Mouse (Mus musculus) lung, adult 2 months (tissue): ENCODE data around the gene Gca. TPM values are rescaled to one million over a fixed set of nuclear protein-coding genes. Genes with fewer than 3 reads are reported as not detected.

ENCODE experiments used
- DNase-seq: peaks from one replicate; pipeline ENCODE4 v3.0.0; 2022
- H3K4me1 ChIP-seq: fragments of 200-500 bp; 2 replicates; pipeline ENCODE4 v1.6.1; 2011; ENCODE audit warnings: low read length; ENCODE audit not compliant: control insufficient read depth, insufficient read depth
- H3K4me3 ChIP-seq: fragments of 200-500 bp; replicated peaks from 2 replicates; pipeline ENCODE3; 2011; ENCODE audit warnings: low read depth, mild to moderate bottlenecking, control low read depth, low read length; ENCODE audit errors: extremely low read depth
- CTCF ChIP-seq: fragments of 200-500 bp; IDR thresholded peaks from 2 replicates; pipeline ENCODE4 v1.5.1; 2011; ENCODE audit warnings: mild to moderate bottlenecking, low read length, control low read depth; ENCODE audit not compliant: insufficient read depth
- POLR2A ChIP-seq: fragments of 200-500 bp; IDR thresholded peaks from 2 replicates; pipeline ENCODE4 v1.6.1; 2011; ENCODE audit warnings: low read depth, mild to moderate bottlenecking, control low read depth, low read length, borderline replicate concordance; ENCODE audit errors: extremely low read depth
- WGBS: fragments of 180-500 bp; shearing (Covaris S2); methylation state at CpG from one replicate; pipeline ENCODE4 v1.1.7; 2018; 5-methylcytosine and 5-hydroxymethylcytosine counted together
- polyA plus RNA-seq: library from polyadenylated mRNA; depleted of rRNA; stranded (reverse); fragments of >200 nt; gene quantifications from 2 replicates; pipeline ENCODE4 v1.2.3, GENCODE M21; 2012; rRNA removed

The Gca gene
- 6.8 and 9.5 TPM in 2 replicates for polyA plus RNA-seq

DNA sequence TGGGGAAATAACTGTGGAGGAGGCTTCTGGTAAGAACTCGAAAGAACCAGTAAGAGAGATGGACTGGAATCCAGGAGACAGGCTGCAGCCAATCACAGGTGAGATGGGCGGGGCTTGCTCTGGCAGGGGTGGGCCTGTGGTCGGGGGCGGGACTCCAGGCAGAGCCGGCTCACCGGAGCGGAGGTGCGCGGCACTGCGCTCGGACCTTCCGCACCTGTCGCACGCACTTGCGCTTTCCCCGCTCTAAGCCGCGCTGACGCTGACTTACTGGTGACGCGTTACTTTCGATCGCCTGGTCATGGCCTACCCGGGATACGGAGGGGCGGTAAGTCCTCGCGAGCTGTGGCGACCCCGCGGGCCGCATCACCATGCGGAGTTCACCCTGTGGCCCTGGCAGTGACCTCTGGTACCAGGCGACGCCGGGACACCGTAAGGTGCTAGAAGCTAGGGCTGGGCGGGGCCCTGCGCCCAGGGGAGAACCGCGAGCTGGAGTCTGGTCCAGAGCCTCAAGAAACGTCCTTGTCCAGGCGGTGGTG, at the start of gene Gca:
Gene Gca (plus strand): TSS at position 151 of the 536 bp plus-strand sequence.
- WGBS: 1% methylated on average over 43 of the region's 43 CpGs
- TF ChIP-seq CTCF: no peak
- peak; percentile 82; the same call in 1 of the 2 replicates for TF ChIP-seq POLR2A
- peak; percentile 83 for DNase-seq

DNA sequence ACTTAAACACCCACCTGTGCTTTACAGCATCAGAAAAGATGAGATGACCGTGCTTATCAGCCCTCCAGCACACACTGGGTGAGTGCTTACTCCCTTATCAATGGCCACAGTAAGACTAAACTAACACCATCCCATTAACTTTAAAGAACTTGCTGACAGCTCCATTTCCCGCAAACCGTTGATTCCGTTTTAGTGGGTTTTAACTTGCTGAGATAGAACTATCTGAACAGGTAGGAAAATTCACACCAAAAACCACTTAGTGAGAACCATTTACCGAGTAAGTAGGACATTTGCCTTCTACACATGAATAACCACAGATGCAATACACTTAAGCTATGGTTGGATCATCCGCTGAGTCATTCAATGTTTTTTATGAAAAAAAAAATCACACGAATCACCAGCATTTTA, 45.1 kb upstream of the Gca start:
- Histone ChIP-seq H3K4me1 (no peaks in the 10 kb centered on the region), H3K4me3 (no peak overlapping the region)
- TF ChIP-seq CTCF (no peak), POLR2A (no peak)
- 67% methylated on average over 7 of the region's 7 CpGs for WGBS
- no peak for DNase-seq

More for the DNA sequence above, at the start of gene Gca:
- H3K4me1 ChIP-seq: 0 out of 2 replicates have a peak, but pooled peaks cover 3% of the 10 kb centered on the region
- peak within 1 kb of the TSS; percentile 95 for H3K4me3 ChIP-seq

DNA sequence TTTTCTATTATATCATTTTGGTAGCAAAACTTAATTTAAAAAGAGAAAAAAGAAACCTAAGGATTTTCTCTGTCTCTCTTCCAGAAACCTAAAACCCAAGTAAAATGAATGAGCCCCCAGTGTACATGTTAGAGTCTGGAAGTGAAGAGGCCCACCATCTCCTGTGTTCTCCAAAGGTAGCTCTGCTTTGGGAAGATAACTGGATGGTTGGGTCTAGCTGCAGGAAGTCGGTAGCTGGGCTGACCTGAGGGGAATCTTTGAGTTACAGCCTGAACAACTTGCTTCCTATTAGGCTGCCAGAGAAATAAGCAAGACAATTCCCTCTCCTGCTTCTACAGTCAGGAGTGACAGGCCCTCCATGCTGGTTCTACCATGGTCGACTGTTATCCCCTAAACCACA, 44.4 kb upstream of the Gca start:
- no peak overlapping the region for H3K4me3 ChIP-seq
- DNase-seq: no peak
- no peaks in the 10 kb centered on the region for H3K4me1 ChIP-seq
- TF ChIP-seq POLR2A (no peak), CTCF (no peak)
- 50% methylated on average over 2 of the region's 2 CpGs for WGBS

DNA sequence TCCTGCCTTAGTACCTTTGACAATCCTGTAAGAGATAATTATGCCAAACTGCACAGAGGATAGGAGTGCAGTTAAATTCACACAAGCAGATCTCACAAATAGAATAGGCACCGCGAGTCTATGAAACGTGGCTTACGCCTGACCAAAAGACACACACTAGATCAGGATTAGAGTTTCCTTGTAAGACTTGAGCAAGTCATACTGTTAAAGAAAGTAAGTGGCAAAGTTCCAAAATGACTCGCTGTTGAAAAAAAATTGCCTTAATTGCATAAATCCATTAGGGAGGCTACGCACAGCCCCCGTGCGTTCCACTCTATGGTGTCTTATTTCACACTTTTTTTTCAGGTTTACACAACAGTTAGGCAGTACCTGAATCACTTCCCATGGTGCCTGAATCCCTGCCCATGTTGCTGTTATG, 41.1 kb upstream of the Gca start:
- TF ChIP-seq POLR2A (no peak), CTCF (no peak)
- no peak overlapping the region for H3K4me3 ChIP-seq
- no peak for DNase-seq
- no peaks in the 10 kb centered on the region for H3K4me1 ChIP-seq
- WGBS: 68% methylated on average over 8 of the region's 8 CpGs

DNA sequence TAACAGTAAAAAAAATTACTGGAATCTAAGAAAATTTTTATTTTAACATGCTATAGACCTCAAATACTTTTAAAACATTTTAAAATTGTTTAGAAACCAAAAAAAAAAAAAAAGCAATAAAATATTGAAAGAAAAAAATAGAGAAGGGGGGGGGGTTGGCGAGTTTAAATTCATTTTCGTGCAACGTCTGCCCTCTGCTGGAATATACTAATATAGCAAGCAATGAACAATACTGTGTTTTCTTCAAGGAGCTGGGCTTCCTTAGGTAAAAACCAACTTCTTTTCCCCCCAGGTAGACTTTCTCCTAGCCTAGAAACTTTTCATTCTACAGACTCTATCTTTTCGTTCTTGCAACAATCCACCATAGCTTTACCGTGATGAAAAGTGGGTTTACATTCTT, 36.4 kb upstream of the Gca start:
- 13% methylated on average over 5 of the region's 5 CpGs for WGBS
- TF ChIP-seq CTCF (0 out of 2 replicates have a peak, but pooled peaks have one; percentile 5), POLR2A (no peak)
- no peak for DNase-seq
- Histone ChIP-seq H3K4me1 (no peaks in the 10 kb centered on the region), H3K4me3 (no peak overlapping the region)

DNA sequence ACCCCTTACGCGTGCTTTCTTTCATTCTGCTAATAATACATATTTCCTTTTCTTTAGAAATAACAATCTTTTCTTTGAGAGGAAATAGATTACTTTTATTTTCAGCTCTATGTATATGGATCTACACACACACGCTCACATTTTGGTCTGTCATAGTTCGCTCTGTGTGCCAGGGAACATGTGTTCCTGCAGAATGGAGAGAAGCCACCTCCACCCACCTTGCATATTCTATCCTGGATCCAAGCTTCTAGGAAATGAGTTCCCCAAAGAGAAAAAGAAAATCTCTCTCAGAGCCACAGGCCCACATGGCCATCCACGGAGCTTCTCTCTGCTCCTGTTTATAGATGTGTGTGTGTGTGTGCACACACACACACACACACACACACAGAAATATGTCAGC, 35.7 kb upstream of the Gca start:
- TF ChIP-seq CTCF (no peak), POLR2A (no peak)
- Histone ChIP-seq H3K4me3 (no peak overlapping the region), H3K4me1 (no peaks in the 10 kb centered on the region)
- DNase-seq: no peak
- WGBS: 82% methylated on average over 5 of the region's 5 CpGs

DNA sequence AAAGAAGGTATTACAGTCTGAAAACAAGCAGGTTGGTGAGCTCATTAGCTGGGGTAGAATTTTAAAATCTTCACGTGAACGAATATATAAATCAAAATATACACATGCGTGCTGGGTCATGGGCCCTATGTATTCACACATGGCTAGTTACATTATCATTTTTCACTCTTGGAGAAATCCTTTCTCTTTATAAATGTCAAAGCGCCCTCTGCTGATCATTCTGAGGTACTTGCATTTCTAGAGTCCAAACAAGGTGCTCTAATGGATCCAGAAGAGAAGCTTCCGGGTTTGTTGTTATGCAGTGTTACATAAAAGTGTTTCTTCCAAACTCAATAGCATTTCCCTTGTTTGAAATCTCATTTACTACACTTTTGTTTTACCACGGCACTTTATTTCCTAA, 33.6 kb upstream of the Gca start:
- peak; percentile 23; the same call in 1 of the 2 replicates for TF ChIP-seq CTCF
- TF ChIP-seq POLR2A: no peak
- no peak for DNase-seq
- Histone ChIP-seq H3K4me3 (no peak overlapping the region), H3K4me1 (no peaks in the 10 kb centered on the region)
- WGBS: 15% methylated on average over 6 of the region's 6 CpGs

DNA sequence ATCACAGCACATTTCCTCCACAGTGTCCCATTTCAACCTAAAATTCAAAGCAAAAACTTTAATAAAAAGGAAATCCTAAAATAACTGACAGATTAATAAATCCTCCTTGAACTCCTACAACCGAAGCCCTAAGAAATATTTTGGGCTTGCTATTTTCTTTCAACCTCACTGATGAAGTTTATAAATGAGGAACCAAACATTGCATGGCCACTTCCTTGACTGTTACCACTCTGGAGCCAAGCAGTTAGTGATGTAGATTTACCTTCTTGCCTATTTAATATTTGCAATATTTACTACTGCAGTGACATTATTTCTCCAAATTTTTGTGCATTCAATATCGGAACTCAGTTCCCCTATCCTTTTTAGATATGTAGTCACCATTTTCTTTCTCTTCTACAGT, 24.2 kb upstream of the Gca start:
- DNase-seq: no peak
- Histone ChIP-seq H3K4me3 (no peak overlapping the region), H3K4me1 (peaks cover 7% of the 10 kb centered on the region)
- WGBS: 63% methylated on average over 2 of the region's 2 CpGs
- TF ChIP-seq POLR2A (no peak), CTCF (no peak)

DNA sequence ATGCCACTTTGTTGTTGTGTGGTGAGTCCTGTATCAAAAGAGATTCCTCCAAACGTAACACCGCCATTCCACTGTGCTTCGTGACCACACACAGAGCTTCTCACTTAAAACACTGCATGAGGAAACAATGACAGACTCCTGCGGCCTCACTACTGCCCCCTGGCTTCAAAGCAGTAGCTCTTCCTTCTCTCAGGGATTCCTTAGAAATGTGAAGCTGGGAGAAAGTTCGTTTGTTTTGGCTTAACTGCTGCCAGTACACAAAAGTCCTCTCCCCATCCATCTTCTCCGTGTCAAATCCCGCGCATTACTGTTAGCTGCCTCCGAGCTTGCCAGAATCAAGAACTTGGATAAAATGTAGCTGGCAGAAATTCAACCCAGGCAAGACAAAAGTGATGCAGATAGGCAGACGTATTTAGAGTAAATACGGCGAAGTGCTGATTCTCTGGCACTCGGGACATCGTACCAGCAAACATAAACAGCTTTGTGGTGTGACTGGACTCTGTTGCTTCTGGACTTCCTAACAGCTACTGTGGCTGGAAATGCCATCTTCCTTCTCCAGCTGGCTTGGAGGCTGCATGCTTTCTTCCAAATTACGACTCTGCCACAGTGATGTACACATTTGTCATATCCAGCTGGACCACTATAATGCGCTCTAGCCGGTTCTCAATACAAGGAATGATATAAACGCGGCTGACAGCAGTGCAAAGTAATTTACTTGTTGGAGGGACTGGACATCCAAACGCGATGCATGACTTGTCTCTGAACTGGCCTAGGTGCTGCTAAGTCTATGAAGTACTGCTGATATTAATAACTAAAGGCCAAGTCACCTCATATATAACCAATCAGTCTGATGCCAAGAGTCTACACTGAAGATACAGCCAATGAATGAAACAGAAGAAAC, 20.4 kb upstream of the Gca start:
- peak; percentile 57 for DNase-seq
- WGBS: 24% methylated on average over 21 of the region's 21 CpGs
- peak; percentile 70 for TF ChIP-seq CTCF
- no peak for TF ChIP-seq POLR2A
- peaks cover 7% of the 10 kb centered on the region for H3K4me1 ChIP-seq
- H3K4me3 ChIP-seq: peak overlapping the region; percentile 36

DNA sequence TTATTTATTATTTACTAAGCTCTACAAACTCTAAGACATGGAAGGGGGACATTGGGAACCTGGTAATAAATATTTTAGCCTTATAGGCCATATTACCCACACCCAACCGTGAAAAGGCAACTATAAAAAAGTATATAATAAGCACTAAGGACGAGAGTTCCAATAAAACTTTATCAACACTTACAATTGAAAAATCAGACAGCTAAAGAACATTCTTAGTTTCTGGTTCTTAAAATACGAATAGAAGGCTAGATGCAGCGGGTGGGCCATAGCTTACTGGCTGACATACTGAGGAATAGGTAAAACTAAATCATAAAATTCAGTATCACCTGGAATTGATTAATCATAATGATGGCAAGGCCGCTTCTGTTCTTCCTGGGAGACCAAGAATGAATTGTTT, 19.2 kb upstream of the Gca start:
- no peak for DNase-seq
- Histone ChIP-seq H3K4me1 (peaks cover 7% of the 10 kb centered on the region), H3K4me3 (peak overlapping the region; percentile 94)
- WGBS: 81% methylated on average over 5 of the region's 5 CpGs
- no peak for TF ChIP-seq CTCF
- no peak for TF ChIP-seq POLR2A
